Mouse (Mus musculus) layer of hippocampus, adult 18-20 months (tissue): Measurements from ENCODE around the gene Olfr1204. TPM values are rescaled to one million over a fixed set of nuclear protein-coding genes. Genes with fewer than 3 reads are reported as not detected.

Experiments used
- DNase-seq, 2 experiments: peaks; one replicate each; pipeline ENCODE4 v3.0.0; 2022; ENCODE audit warnings: low spot score in 2 of 2
- long read RNA-seq: library from polyadenylated mRNA; stranded (forward); transcript quantifications from one replicate; pipeline ENCODE4 v2.0.0, GENCODE M21; 2021
- total RNA-seq, 2 experiments: library from RNA; stranded (reverse); gene quantifications; 2 replicates each; pipeline ENCODE4 v1.2.3; 2021

The Olfr1204 gene
- total RNA-seq: not detected
- long read RNA-seq: 0 reads

GRCm38 (mm10) chr2:88848992-88849391 lies at the start of gene Olfr1204:
Gene Olfr1204 (plus strand): TSS chr2:88849292.
- DNase-seq: no peak

GRCm38 (mm10) chr2:88814196-88814595 lies 34.9 kb upstream of the Olfr1204 start, which contains the start of gene Olfr1202:
Gene Olfr1202 (plus strand): TSS chr2:88814496.
- DNase-seq: no peak

DNA sequence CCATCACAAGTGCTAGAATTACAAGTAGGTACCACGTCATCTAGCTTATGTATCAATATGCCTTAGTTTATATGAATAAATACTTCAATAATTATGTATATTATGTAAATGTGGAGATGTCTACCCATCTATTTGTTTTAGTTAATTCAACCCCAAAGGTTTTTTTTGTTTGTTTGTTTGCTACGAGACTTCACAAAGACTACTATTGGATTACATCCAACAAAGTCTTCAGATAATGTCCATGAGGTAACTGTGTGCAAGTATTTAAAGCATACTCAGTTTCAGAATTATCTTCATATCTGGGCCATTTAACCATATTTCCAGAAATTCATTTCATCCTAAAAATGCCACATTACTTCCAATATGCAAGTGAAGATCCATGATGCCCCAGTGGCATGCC lies 19.7 kb upstream of the Olfr1204 start, which contains the start of gene Olfr1205:
Gene Olfr1205 (plus strand): TSS at position 301 of the 400 bp plus-strand sequence.
- no peak for DNase-seq

- DNase-seq: no peak
Observed at GRCm38 (mm10) chr2:88838477-88838876, 10.6 kb upstream of the Olfr1204 start.

GRCm38 (mm10) chr2:88862931-88863330 lies 13.8 kb downstream of the Olfr1204 start, which contains the start of gene Olfr1206:
Gene Olfr1206 (plus strand): TSS chr2:88863231.
- DNase-seq: no peak

- DNase-seq: no peak
Observed at GRCm38 (mm10) chr2:88902211-88902610, 53.1 kb downstream of the Olfr1204 start, which contains the start of gene Olfr1208. Gene Olfr1208 (minus strand): TSS chr2:88902311.

Other genes with a start within 250 kb of the Olfr1204 start
- gene Olfr1191-ps1, start 208.8 kb upstream of the Olfr1204 start, total RNA-seq: not detected
- not detected for gene Olfr1192-ps1, start 200.8 kb upstream of the Olfr1204 start, total RNA-seq
- gene Olfr1193, start 173.7 kb upstream of the Olfr1204 start, total RNA-seq: not detected
- gene Olfr1195, start 160.1 kb upstream of the Olfr1204 start, total RNA-seq: not detected
- gene Olfr1196, start 144.7 kb upstream of the Olfr1204 start, total RNA-seq: not detected
- not detected for gene Olfr1197, start 116.9 kb upstream of the Olfr1204 start, total RNA-seq
- gene Olfr1198, start 97.9 kb upstream of the Olfr1204 start, total RNA-seq: not detected
- not detected for gene Olfr1199, start 88.8 kb upstream of the Olfr1204 start, total RNA-seq
- gene Olfr1200, start 78.8 kb upstream of the Olfr1204 start, total RNA-seq: not detected
- gene Olfr1201, start 56.3 kb upstream of the Olfr1204 start, total RNA-seq: not detected
- gene Olfr1202, start 34.8 kb upstream of the Olfr1204 start, total RNA-seq: not detected
- gene Olfr1205, start 19.6 kb upstream of the Olfr1204 start, total RNA-seq: not detected
- gene Olfr1206, start 13.9 kb downstream of the Olfr1204 start, total RNA-seq: not detected
- gene Olfr1208, start 53.0 kb downstream of the Olfr1204 start, total RNA-seq: not detected
- gene Olfr1209, start 65.9 kb downstream of the Olfr1204 start, total RNA-seq: not detected
- not detected for gene Olfr1211, start 88.8 kb downstream of the Olfr1204 start, total RNA-seq
- gene Olfr1212, start 104.7 kb downstream of the Olfr1204 start, total RNA-seq: not detected
- gene Gm13762, start 131.0 kb downstream of the Olfr1204 start, total RNA-seq: not detected
- not detected for gene Olfr1214, start 143.4 kb downstream of the Olfr1204 start, total RNA-seq
- gene Olfr1215, start 157.7 kb downstream of the Olfr1204 start, total RNA-seq: not detected
- gene Olfr1216, start 169.0 kb downstream of the Olfr1204 start, total RNA-seq: not detected
- not detected for gene Olfr1217, start 182.8 kb downstream of the Olfr1204 start, total RNA-seq
- not detected for gene Olfr1218, start 211.9 kb downstream of the Olfr1204 start, total RNA-seq
- gene Olfr1219, start 234.2 kb downstream of the Olfr1204 start, total RNA-seq: not detected